Mouse (Mus musculus): ENCODE results near the gene AI464131. TPM values are rescaled to one million over a fixed set of nuclear protein-coding genes. Genes with fewer than 3 reads are reported as not detected.
"Not testable (repeated sequence)": the region's sequence is repeated elsewhere in the genome, so short reads cannot be mapped to it uniquely, and the experiment has no call there.

AI464131 gene
- polyA plus RNA-seq, 1 experiment = 14.0 TPM

GRCm38 (mm10) chr4:41468396-41469080, 34.3 kb downstream of the AI464131 start:
- DNase-seq = peak; percentile 63
- TF ChIP-seq CTCF (IDR thresholded peaks at IDR 0.05; ENCODE audit: insufficient read depth, low read length) (peak; percentile 42), POLR2A (IDR thresholded peaks at IDR 0.05; ENCODE audit: borderline replicate concordance, extremely low read depth, low read depth, low read length) (no peak)
- Histone ChIP-seq H3K4me1 (ENCODE audit: control insufficient read depth, insufficient read depth, low read length) (peaks cover 4% of the 10 kb centered on the region), H3K4me3 (replicated peaks; ENCODE audit: extremely low read depth, low read depth, low read length) (no peak overlapping the region)
- WGBS = 50% methylated on average over 17 of the region's 17 CpGs

- peak overlapping the region; percentile 94 for H3K4me3 ChIP-seq (replicated peaks; ENCODE audit: extremely low read depth, low read depth, low read length)
- 5% methylated on average over 17 of the region's 17 CpGs for WGBS
- peaks cover 4% of the 10 kb centered on the region for H3K4me1 ChIP-seq (ENCODE audit: control insufficient read depth, insufficient read depth, low read length)
- no peak for TF ChIP-seq CTCF (IDR thresholded peaks at IDR 0.05; ENCODE audit: insufficient read depth, low read length)
- no peak for TF ChIP-seq POLR2A (IDR thresholded peaks at IDR 0.05; ENCODE audit: borderline replicate concordance, extremely low read depth, low read depth, low read length)
- no peak for DNase-seq
Observed at GRCm38 (mm10) chr4:41465287-41465665, 37.6 kb downstream of the AI464131 start.

GRCm38 (mm10) chr4:41464345-41465286, 38.3 kb downstream of the AI464131 start, which contains the start of the genes Kif24 and Nudt2:
Kif24 (minus strand) TSS chr4:41464887.
Nudt2 (plus strand) TSS chr4:41465151.
- TF ChIP-seq CTCF (IDR thresholded peaks at IDR 0.05; ENCODE audit: insufficient read depth, low read length) (no peak), POLR2A (IDR thresholded peaks at IDR 0.05; ENCODE audit: borderline replicate concordance, extremely low read depth, low read depth, low read length) (peak; percentile 47; the same call in 1 of the 2 replicates)
- WGBS = under 1% methylated on average over 70 of the region's 70 CpGs
- peak; percentile 96 for DNase-seq
- Histone ChIP-seq H3K4me1 (ENCODE audit: control insufficient read depth, insufficient read depth, low read length) (peaks cover 4% of the 10 kb centered on the region), H3K4me3 (replicated peaks; ENCODE audit: extremely low read depth, low read depth, low read length) (peak within 1 kb of the TSS; percentile 94)

GRCm38 (mm10) chr4:41463051-41463738, 39.7 kb downstream of the AI464131 start:
- H3K4me3 ChIP-seq (replicated peaks; ENCODE audit: extremely low read depth, low read depth, low read length); H3K4me1 ChIP-seq (ENCODE audit: control insufficient read depth, insufficient read depth, low read length); DNase-seq: not testable (repeated sequence)
- 28% methylated on average over 3 of the region's 3 CpGs for WGBS

GRCm38 (mm10) chr4:41460690-41461089, 42.2 kb downstream of the AI464131 start:
- H3K4me1 ChIP-seq (ENCODE audit: control insufficient read depth, insufficient read depth, low read length) = peaks cover 4% of the 10 kb centered on the region
- TF ChIP-seq POLR2A (IDR thresholded peaks at IDR 0.05; ENCODE audit: borderline replicate concordance, extremely low read depth, low read depth, low read length) = no peak
- no peak for TF ChIP-seq CTCF (IDR thresholded peaks at IDR 0.05; ENCODE audit: insufficient read depth, low read length)
- 92% methylated on average over 1 of the region's 1 CpGs for WGBS
- no peak overlapping the region for H3K4me3 ChIP-seq (replicated peaks; ENCODE audit: extremely low read depth, low read depth, low read length)
- DNase-seq = no peak

- DNase-seq = no peak
- TF ChIP-seq POLR2A (IDR thresholded peaks at IDR 0.05; ENCODE audit: borderline replicate concordance, extremely low read depth, low read depth, low read length) (no peak), CTCF (IDR thresholded peaks at IDR 0.05; ENCODE audit: insufficient read depth, low read length) (no peak)
- WGBS = 96% methylated on average over 3 of the region's 3 CpGs
- Histone ChIP-seq H3K4me3 (replicated peaks; ENCODE audit: extremely low read depth, low read depth, low read length) (no peak overlapping the region), H3K4me1 (ENCODE audit: control insufficient read depth, insufficient read depth, low read length) (no peaks in the 10 kb centered on the region)
Observed at GRCm38 (mm10) chr4:41447595-41447994, 55.3 kb downstream of the AI464131 start.

Other genes with a start within 250 kb of the AI464131 start
- gene Ubap2, start 227.9 kb downstream of the AI464131 start, polyA plus RNA-seq (2012; rRNA removed) = 53.1 and 62.2 TPM in 2 replicates
- gene Dcaf12, start 188.2 kb downstream of the AI464131 start, polyA plus RNA-seq (2012; rRNA removed) = 21.9 and 28.3 TPM in 2 replicates
- 16.9 and 24.0 TPM in 2 replicates for gene Ubap1, start 154.1 kb downstream of the AI464131 start, polyA plus RNA-seq (2012; rRNA removed)
- 0.95 and 1.2 TPM in 2 replicates for gene Kif24, start 38.2 kb downstream of the AI464131 start, polyA plus RNA-seq (2012; rRNA removed)
- 7.2 and 11.7 TPM in 2 replicates for gene Nudt2, start 37.9 kb downstream of the AI464131 start, polyA plus RNA-seq (2012; rRNA removed)
- 40.8 and 50.3 TPM in 2 replicates for gene 1110017D15Rik, start 14.3 kb upstream of the AI464131 start, polyA plus RNA-seq (2012; rRNA removed)
- 63.5 and 94.2 TPM in 2 replicates for gene Fam219a, start 66.5 kb upstream of the AI464131 start, polyA plus RNA-seq (2012; rRNA removed)
- 8.2 and 10.3 TPM in 2 replicates for gene Dnaic1, start 66.7 kb upstream of the AI464131 start, polyA plus RNA-seq (2012; rRNA removed)
- gene Enho, start 137.2 kb upstream of the AI464131 start, polyA plus RNA-seq (2012; rRNA removed) = 36.4 and 48.9 TPM in 2 replicates
- gene Cntfr, start 194.0 kb upstream of the AI464131 start, polyA plus RNA-seq (2012; rRNA removed) = 10.5 and 14.0 TPM in 2 replicates
- gene Il11ra1, start 196.9 kb upstream of the AI464131 start, polyA plus RNA-seq (2012; rRNA removed) = 107 and 109 TPM in 2 replicates
- gene Rpp25l, start 210.5 kb upstream of the AI464131 start, polyA plus RNA-seq (2012; rRNA removed) = 42.8 and 44.3 TPM in 2 replicates
- 44.3 and 45.0 TPM in 2 replicates for gene Dctn3, start 220.1 kb upstream of the AI464131 start, polyA plus RNA-seq (2012; rRNA removed)
- gene Arid3c, start 228.1 kb upstream of the AI464131 start, polyA plus RNA-seq (2012; rRNA removed) = not detected in 2 replicates